Comparison of ENCODE assay signal across 8 mouse cellular contexts in the genomic region with DNA sequence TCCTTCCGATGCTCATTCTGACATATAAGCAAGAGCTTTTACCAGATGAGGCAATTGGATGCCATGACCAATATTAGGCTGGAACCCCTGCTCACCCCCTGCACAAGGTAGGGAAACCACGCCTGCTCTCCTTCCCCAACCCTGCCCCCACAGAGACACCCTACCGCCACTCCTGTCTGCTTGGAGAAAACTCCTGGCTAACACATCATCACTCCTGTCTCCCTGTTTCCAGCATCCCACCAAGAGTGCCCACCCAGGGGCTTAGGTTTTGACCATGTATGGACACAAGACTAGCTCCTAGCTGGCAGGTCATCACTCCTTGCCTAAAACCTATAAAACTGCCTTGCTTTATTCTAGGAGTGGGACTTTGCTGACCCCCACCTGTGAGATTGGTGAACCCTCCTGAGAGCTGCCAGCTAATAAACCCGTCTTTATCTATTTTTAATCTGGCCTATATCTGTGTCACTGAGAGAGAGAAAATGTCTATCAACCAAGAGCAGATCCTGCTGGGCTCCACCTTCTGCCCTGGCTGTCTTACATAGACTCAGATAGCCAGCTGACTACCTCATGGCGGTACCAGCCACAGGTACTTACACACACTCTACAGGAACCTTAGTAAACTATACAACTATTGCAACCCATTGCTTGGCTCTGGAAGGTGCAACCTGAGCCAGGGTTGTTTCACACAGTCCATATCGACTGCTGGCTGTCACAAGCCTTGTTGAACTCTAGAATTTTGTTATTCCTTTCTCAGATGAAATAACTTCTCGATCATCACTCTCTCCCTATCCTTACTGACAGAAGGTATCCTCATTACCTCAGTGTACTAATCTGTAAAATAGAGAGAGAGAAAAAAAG. TPM values are rescaled to one million over a fixed set of nuclear protein-coding genes. Genes with fewer than 3 reads are reported as not detected.
DNase-seq lines count a peak whose midpoint lies in the region; ATAC-seq and TF ChIP-seq lines count a peak whose summit lies in the region.

No protein-coding gene starts in this region.

- no peak overlapping the region for H3K9ac ChIP-seq in lung, postnatal 0 days (replicated peaks; ENCODE audit: low read depth)
- H3K9ac ChIP-seq in forebrain, embryonic 13.5 days = peak overlapping the region; percentile 43
- H3K9ac ChIP-seq in limb, embryonic 15.5 days = no peak overlapping the region
- no peak overlapping the region for H3K9ac ChIP-seq in neural tube, embryonic 15.5 days (replicated peaks)

- H3K4me3 ChIP-seq in lung, postnatal 0 days (ENCODE audit: low read depth, low read length) = no peak overlapping the region
- H3K4me3 ChIP-seq in forebrain, embryonic 13.5 days = no peak overlapping the region
- peak overlapping the region; percentile 86; the same call in 1 of the 2 replicates for H3K4me3 ChIP-seq in limb, embryonic 15.5 days
- H3K4me3 ChIP-seq in neural tube, embryonic 15.5 days (replicated peaks) = peak overlapping the region; percentile 93; the same call in 1 of the 2 replicates

- no peak for TF ChIP-seq EP300 in lung, postnatal 0 days (IDR thresholded peaks at IDR 0.05)

- no peaks in the 10 kb centered on the region for H3K9me3 ChIP-seq in lung, postnatal 0 days (ENCODE audit: low read length)
- H3K9me3 ChIP-seq in forebrain, embryonic 13.5 days (replicated peaks) = no peaks in the 10 kb centered on the region
- H3K9me3 ChIP-seq in limb, embryonic 15.5 days = no peaks in the 10 kb centered on the region
- H3K9me3 ChIP-seq in neural tube, embryonic 15.5 days (replicated peaks) = no peaks in the 10 kb centered on the region

- H3K27ac ChIP-seq in lung, postnatal 0 days (ENCODE audit: low read length) = no peak overlapping the region; the same call in 1 of the 2 replicates
- peak overlapping the region; percentile 79 for H3K27ac ChIP-seq in forebrain, embryonic 13.5 days
- H3K27ac ChIP-seq in limb, embryonic 15.5 days = no peak overlapping the region; the same call in 1 of the 2 replicates
- H3K27ac ChIP-seq in neural tube, embryonic 15.5 days (replicated peaks) = peak overlapping the region; percentile 88

- TF ChIP-seq CTCF in lung, postnatal 0 days (IDR thresholded peaks at IDR 0.05) = no peak

- H3K27me3 ChIP-seq in lung, postnatal 0 days (replicated peaks; ENCODE audit: insufficient read depth, low read length) = no peaks in the 10 kb centered on the region
- H3K27me3 ChIP-seq in forebrain, embryonic 13.5 days = peaks cover 6% of the 10 kb centered on the region; the same call in 1 of the 2 replicates
- no peaks in the 10 kb centered on the region for H3K27me3 ChIP-seq in limb, embryonic 15.5 days
- H3K27me3 ChIP-seq in neural tube, embryonic 15.5 days (replicated peaks) = no peaks in the 10 kb centered on the region

- peak overlapping the region; percentile 100; the same call in 1 of the 2 replicates for H3K4me2 ChIP-seq in lung, postnatal 0 days (replicated peaks; ENCODE audit: low read depth, low read length)
- H3K4me2 ChIP-seq in forebrain, embryonic 13.5 days = peak overlapping the region; percentile 88
- H3K4me2 ChIP-seq in limb, embryonic 15.5 days = peak overlapping the region; percentile 82
- peak overlapping the region; percentile 83 for H3K4me2 ChIP-seq in neural tube, embryonic 15.5 days

- no peak for DNase-seq in lung, postnatal 0 days (ENCODE audit: low spot score)
- no peak for DNase-seq in lung, postnatal 4 days
- DNase-seq in spleen, postnatal 14 days (ENCODE audit: low spot score in 2 of 2) = no peak
- DNase-seq in retina, postnatal 1 day = no peak
- DNase-seq in thymus, postnatal 4 days = no peak

- 0 out of 2 replicates have a peak, but pooled peaks cover 3% of the 10 kb centered on the region for H3K4me1 ChIP-seq in lung, postnatal 0 days (ENCODE audit: insufficient read depth, low read depth, low read length)
- peaks cover 28% of the 10 kb centered on the region for H3K4me1 ChIP-seq in forebrain, embryonic 13.5 days
- peaks cover 27% of the 10 kb centered on the region for H3K4me1 ChIP-seq in limb, embryonic 15.5 days
- H3K4me1 ChIP-seq in neural tube, embryonic 15.5 days = peaks cover 33% of the 10 kb centered on the region

- no peak for ATAC-seq in lung, postnatal 0 days
- ATAC-seq in forebrain, embryonic 13.5 days = peak; percentile 20; the same call in 1 of the 2 replicates
- no peak for ATAC-seq in limb, embryonic 15.5 days (ENCODE audit: insufficient number of reproducible peaks, low FRiP score, low TSS enrichment, low read depth)
- peak; percentile 24 for ATAC-seq in neural tube, embryonic 15.5 days (ENCODE audit: low FRiP score)

- WGBS in lung, postnatal 0 days = 79% methylated on average over 7 of the region's 7 CpGs
- WGBS in forebrain, embryonic 13.5 days = 85% methylated on average over 7 of the region's 7 CpGs
- 85% methylated on average over 7 of the region's 7 CpGs for WGBS in limb, embryonic 15.5 days
- 82% methylated on average over 7 of the region's 7 CpGs for WGBS in neural tube, embryonic 15.5 days

- H3K36me3 ChIP-seq in lung, postnatal 0 days (ENCODE audit: insufficient read depth, low read length) = no peaks in the 10 kb centered on the region
- H3K36me3 ChIP-seq in forebrain, embryonic 13.5 days (ENCODE audit: poor library complexity, severe bottlenecking) = peaks cover 5% of the 10 kb centered on the region; the same call in 1 of the 2 replicates
- H3K36me3 ChIP-seq in limb, embryonic 15.5 days = 0 out of 2 replicates have a peak, but pooled peaks cover 3% of the 10 kb centered on the region
- no peaks in the 10 kb centered on the region for H3K36me3 ChIP-seq in neural tube, embryonic 15.5 days

RNA-seq across cellular contexts. Expression of a gene that starts 0.8 kb away (rescaled TPM):
- 13.1 and 14.7 TPM in 2 replicates for polyA plus RNA-seq in lung, postnatal 0 days (2015; fragmentation: Nextera tagmentation; extraction: Ambion mirVana)
- 41.3 and 43.9 TPM in 2 replicates for polyA plus RNA-seq in forebrain, embryonic 13.5 days (2015; fragmentation: Nextera tagmentation; extraction: Ambion mirVana)
- polyA plus RNA-seq in limb, embryonic 15.5 days (2015; fragmentation: Nextera tagmentation; extraction: Ambion mirVana) = 17.8 and 18.5 TPM in 2 replicates
- 29.8 and 30.6 TPM in 2 replicates for polyA plus RNA-seq in neural tube, embryonic 15.5 days (2015; fragmentation: Nextera tagmentation; extraction: Ambion mirVana)

RNA-seq across cellular contexts. Expression of a gene that starts 7.0 kb away (rescaled TPM):
- 149 and 177 TPM in 2 replicates for polyA plus RNA-seq in lung, postnatal 0 days (2015; fragmentation: Nextera tagmentation; extraction: Ambion mirVana)
- 66.3 and 69.3 TPM in 2 replicates for polyA plus RNA-seq in forebrain, embryonic 13.5 days (2015; fragmentation: Nextera tagmentation; extraction: Ambion mirVana)
- polyA plus RNA-seq in limb, embryonic 15.5 days (2015; fragmentation: Nextera tagmentation; extraction: Ambion mirVana) = 111 and 112 TPM in 2 replicates
- polyA plus RNA-seq in neural tube, embryonic 15.5 days (2015; fragmentation: Nextera tagmentation; extraction: Ambion mirVana) = 125 and 158 TPM in 2 replicates

Comparison
In these comparisons a context has a peak if more than half of its experiments do, and no peak if none do; other contexts are left out.
1. ATAC-seq: peak in forebrain, embryonic 13.5 days (single experiment) and neural tube, embryonic 15.5 days (single experiment); none in lung, postnatal 0 days (single experiment) and limb, embryonic 15.5 days (single experiment).
2. H3K27ac ChIP-seq: peak in forebrain, embryonic 13.5 days (single experiment) and neural tube, embryonic 15.5 days (single experiment); none in lung, postnatal 0 days (single experiment) and limb, embryonic 15.5 days (single experiment).
3. H3K4me3 ChIP-seq: peak in limb, embryonic 15.5 days (single experiment) and neural tube, embryonic 15.5 days (single experiment); none in lung, postnatal 0 days (single experiment) and forebrain, embryonic 13.5 days (single experiment).
4. Peak in every context shown above with its lines, with median percentiles within 50 percentile points of each other: H3K4me2 ChIP-seq.